Mouse (Mus musculus): ENCODE results near the gene Grb7. TPM values are rescaled to one million over a fixed set of nuclear protein-coding genes. Genes with fewer than 3 reads are reported as not detected.
A peak's percentile ranks its signal among the peaks of the same experiment; 100 is the strongest.

The Grb7 gene
- polyA plus RNA-seq, 1 experiment: 2.4 TPM

- H3K27me3 ChIP-seq (ENCODE audit: control insufficient read depth, insufficient read depth, low read length): no peaks in the 10 kb centered on the region
- H3K4me3 ChIP-seq (ENCODE audit: control insufficient read depth, low read depth, low read length): no peak overlapping the region
- TF ChIP-seq CTCF (IDR thresholded peaks at IDR 0.05; ENCODE audit: control insufficient read depth, insufficient read depth, insufficient replicate concordance, low read depth, low read length): no peak
- no peak for TF ChIP-seq POLR2A (IDR thresholded peaks at IDR 0.05; ENCODE audit: control insufficient read depth, low read depth, low read length)
- H3K36me3 ChIP-seq (ENCODE audit: control insufficient read depth, insufficient read depth, low read length): no peaks in the 10 kb centered on the region
- peaks cover 9% of the 10 kb centered on the region for H3K4me1 ChIP-seq (ENCODE audit: control insufficient read depth, insufficient read depth, low read length)
- no peak overlapping the region for H3K27ac ChIP-seq (ENCODE audit: control insufficient read depth, insufficient read depth, low read depth, low read length)
These were observed 956 bp upstream of the Grb7 start for GRCm38 (mm10) chr11:98445238-98445637.

- peaks cover 9% of the 10 kb centered on the region for H3K4me1 ChIP-seq (ENCODE audit: control insufficient read depth, insufficient read depth, low read length)
- H3K27ac ChIP-seq (ENCODE audit: control insufficient read depth, insufficient read depth, low read depth, low read length): no peak overlapping the region
- no peaks in the 10 kb centered on the region for H3K27me3 ChIP-seq (ENCODE audit: control insufficient read depth, insufficient read depth, low read length)
- TF ChIP-seq POLR2A (IDR thresholded peaks at IDR 0.05; ENCODE audit: control insufficient read depth, low read depth, low read length): no peak
- no peak overlapping the region for H3K4me3 ChIP-seq (ENCODE audit: control insufficient read depth, low read depth, low read length)
- H3K36me3 ChIP-seq (ENCODE audit: control insufficient read depth, insufficient read depth, low read length): no peaks in the 10 kb centered on the region
These were observed 515 bp upstream of the Grb7 start for GRCm38 (mm10) chr11:98445679-98446078.

- Histone ChIP-seq H3K4me3 (ENCODE audit: control insufficient read depth, low read depth, low read length) (peak overlapping the region; percentile 40), H3K27ac (ENCODE audit: control insufficient read depth, insufficient read depth, low read depth, low read length) (no peak overlapping the region), H3K36me3 (ENCODE audit: control insufficient read depth, insufficient read depth, low read length) (no peaks in the 10 kb centered on the region), H3K4me1 (ENCODE audit: control insufficient read depth, insufficient read depth, low read length) (peaks cover 9% of the 10 kb centered on the region), H3K27me3 (ENCODE audit: control insufficient read depth, insufficient read depth, low read length) (no peaks in the 10 kb centered on the region)
- TF ChIP-seq POLR2A (IDR thresholded peaks at IDR 0.05; ENCODE audit: control insufficient read depth, low read depth, low read length) (no peak), CTCF (IDR thresholded peaks at IDR 0.05; ENCODE audit: control insufficient read depth, insufficient read depth, insufficient replicate concordance, low read depth, low read length) (no peak)
These were observed 624 bp downstream of the Grb7 start for GRCm38 (mm10) chr11:98446562-98447474.

- TF ChIP-seq POLR2A (IDR thresholded peaks at IDR 0.05; ENCODE audit: control insufficient read depth, low read depth, low read length): no peak
- TF ChIP-seq CTCF (IDR thresholded peaks at IDR 0.05; ENCODE audit: control insufficient read depth, insufficient read depth, insufficient replicate concordance, low read depth, low read length): no peak
- Histone ChIP-seq H3K27me3 (ENCODE audit: control insufficient read depth, insufficient read depth, low read length) (no peaks in the 10 kb centered on the region), H3K4me3 (ENCODE audit: control insufficient read depth, low read depth, low read length) (peak overlapping the region; percentile 3; the same call in 1 of the 2 replicates), H3K36me3 (ENCODE audit: control insufficient read depth, insufficient read depth, low read length) (no peaks in the 10 kb centered on the region), H3K27ac (ENCODE audit: control insufficient read depth, insufficient read depth, low read depth, low read length) (no peak overlapping the region), H3K4me1 (ENCODE audit: control insufficient read depth, insufficient read depth, low read length) (peaks cover 9% of the 10 kb centered on the region)
These were observed 1.3 kb downstream of the Grb7 start for GRCm38 (mm10) chr11:98447475-98447834.

GRCm38 (mm10) chr11:98448191-98448790 is 2.1 kb downstream of the Grb7 start:
- Histone ChIP-seq H3K4me1 (ENCODE audit: control insufficient read depth, insufficient read depth, low read length) (peaks cover 9% of the 10 kb centered on the region), H3K36me3 (ENCODE audit: control insufficient read depth, insufficient read depth, low read length) (no peaks in the 10 kb centered on the region), H3K4me3 (ENCODE audit: control insufficient read depth, low read depth, low read length) (no peak overlapping the region; the same call in 1 of the 2 replicates), H3K27me3 (ENCODE audit: control insufficient read depth, insufficient read depth, low read length) (no peaks in the 10 kb centered on the region), H3K27ac (ENCODE audit: control insufficient read depth, insufficient read depth, low read depth, low read length) (no peak overlapping the region)
- TF ChIP-seq CTCF (IDR thresholded peaks at IDR 0.05; ENCODE audit: control insufficient read depth, insufficient read depth, insufficient replicate concordance, low read depth, low read length) (no peak), POLR2A (IDR thresholded peaks at IDR 0.05; ENCODE audit: control insufficient read depth, low read depth, low read length) (no peak)

- Histone ChIP-seq H3K36me3 (ENCODE audit: control insufficient read depth, insufficient read depth, low read length) (no peaks in the 10 kb centered on the region), H3K4me1 (ENCODE audit: control insufficient read depth, insufficient read depth, low read length) (peaks cover 9% of the 10 kb centered on the region), H3K27ac (ENCODE audit: control insufficient read depth, insufficient read depth, low read depth, low read length) (no peak overlapping the region), H3K4me3 (ENCODE audit: control insufficient read depth, low read depth, low read length) (no peak overlapping the region), H3K27me3 (ENCODE audit: control insufficient read depth, insufficient read depth, low read length) (no peaks in the 10 kb centered on the region)
- TF ChIP-seq CTCF (IDR thresholded peaks at IDR 0.05; ENCODE audit: control insufficient read depth, insufficient read depth, insufficient replicate concordance, low read depth, low read length) (no peak), POLR2A (IDR thresholded peaks at IDR 0.05; ENCODE audit: control insufficient read depth, low read depth, low read length) (no peak)
These were observed 3.2 kb downstream of the Grb7 start for GRCm38 (mm10) chr11:98449419-98449818.

- Histone ChIP-seq H3K4me1 (ENCODE audit: control insufficient read depth, insufficient read depth, low read length) (peaks cover 9% of the 10 kb centered on the region), H3K27me3 (ENCODE audit: control insufficient read depth, insufficient read depth, low read length) (no peaks in the 10 kb centered on the region), H3K36me3 (ENCODE audit: control insufficient read depth, insufficient read depth, low read length) (no peaks in the 10 kb centered on the region), H3K27ac (ENCODE audit: control insufficient read depth, insufficient read depth, low read depth, low read length) (no peak overlapping the region), H3K4me3 (ENCODE audit: control insufficient read depth, low read depth, low read length) (no peak overlapping the region)
- no peak for TF ChIP-seq CTCF (IDR thresholded peaks at IDR 0.05; ENCODE audit: control insufficient read depth, insufficient read depth, insufficient replicate concordance, low read depth, low read length)
- no peak for TF ChIP-seq POLR2A (IDR thresholded peaks at IDR 0.05; ENCODE audit: control insufficient read depth, low read depth, low read length)
These were observed 4.0 kb downstream of the Grb7 start for GRCm38 (mm10) chr11:98449921-98450771.
